Comparison of ENCODE assay signal across 17 mouse cellular contexts in genomic region chr17:28507496-28507895, GRCm38 (mm10). TPM values are rescaled to one million over a fixed set of nuclear protein-coding genes. Genes with fewer than 3 reads are reported as not detected.
A peak's percentile ranks its signal among the peaks of the same experiment; 100 is the strongest.
DNase-seq lines count a peak whose midpoint lies in the region; ATAC-seq and TF ChIP-seq lines count a peak whose summit lies in the region.
"Had no signal": no experiment of that assay in that cellular context is flagged by ENCODE, and none has a peak within 500 bp of the region (broad histone marks: within the 10 kb centered on the region; RNA-seq: fewer than 3 reads in every experiment).

No protein-coding gene starts in this region.

- H3K4me2 ChIP-seq in kidney, embryonic 14.5 days (replicated peaks; ENCODE audit: low read depth, low read length): no peak overlapping the region
- H3K4me2 ChIP-seq in limb, embryonic 12.5 days: no peak overlapping the region
- H3K4me2 ChIP-seq: embryonic facial prominence, embryonic 15.5 days had no signal

- 25% methylated on average over 4 of the region's 5 CpGs for WGBS in kidney, embryonic 14.5 days
- 29% methylated on average over 5 of the region's 5 CpGs for WGBS in limb, embryonic 12.5 days

- H3K9me3 ChIP-seq in kidney, embryonic 14.5 days (ENCODE audit: control insufficient read depth, low read length): no peaks in the 10 kb centered on the region
- no peaks in the 10 kb centered on the region for H3K9me3 ChIP-seq in E14TG2a.4 (ENCODE audit: low read length)
- no peaks in the 10 kb centered on the region for H3K9me3 ChIP-seq in limb, embryonic 12.5 days
- H3K9me3 ChIP-seq: embryonic facial prominence, embryonic 15.5 days had no signal

- DNase-seq in adrenal gland, postnatal 14 days: peak; percentile 43
- no peak for DNase-seq in adrenal gland, adult 8-10 months
- no peak for DNase-seq in kidney, adult 9 months
- DNase-seq in left cerebral cortex, postnatal 25 days (ENCODE audit: low spot score in 2 of 2): no peak
- DNase-seq: B cell, adult 2 months; cerebellum, adult 9-11 months; kidney, adult 2 months had no signal

- no peak overlapping the region for H3K4me3 ChIP-seq in kidney, embryonic 14.5 days (ENCODE audit: low read length)
- H3K4me3 ChIP-seq in E14TG2a.4 (replicated peaks; ENCODE audit: low read length): peak overlapping the region; percentile 57
- no peak overlapping the region for H3K4me3 ChIP-seq in limb, embryonic 12.5 days (replicated peaks)
- H3K4me3 ChIP-seq: embryonic facial prominence, embryonic 15.5 days had no signal

- H3K27ac ChIP-seq in kidney, embryonic 14.5 days (ENCODE audit: low read depth, low read length): peak overlapping the region; percentile 65
- peak overlapping the region; percentile 3; the same call in 1 of the 2 replicates for H3K27ac ChIP-seq in limb, embryonic 12.5 days
- H3K27ac ChIP-seq: embryonic facial prominence, embryonic 15.5 days; liver, embryonic 14.5 days had no signal

- no peaks in the 10 kb centered on the region for H3K36me3 ChIP-seq in kidney, embryonic 14.5 days (ENCODE audit: control insufficient read depth, insufficient read depth, low read length)
- H3K36me3 ChIP-seq in E14TG2a.4 (ENCODE audit: insufficient read depth, low read length): no peaks in the 10 kb centered on the region
- no peaks in the 10 kb centered on the region for H3K36me3 ChIP-seq in limb, embryonic 12.5 days
- H3K36me3 ChIP-seq: embryonic facial prominence, embryonic 15.5 days had no signal

- TF ChIP-seq CTCF in E14TG2a.4 (conservative IDR thresholded peaks at IDR 0.05; ENCODE audit: low read length): no peak

- no peak overlapping the region for H3K9ac ChIP-seq in kidney, embryonic 14.5 days (ENCODE audit: low read depth, low read length)
- 0 out of 2 replicates have a peak overlapping the region, but pooled peaks have one; percentile 14 for H3K9ac ChIP-seq in limb, embryonic 12.5 days (replicated peaks)
- H3K9ac ChIP-seq: embryonic facial prominence, embryonic 15.5 days; liver, embryonic 14.5 days had no signal

- intact Hi-C loops in left cerebral cortex, postnatal 25 days (cut with DNase I): no loop called here

- H3K27me3 ChIP-seq in kidney, embryonic 14.5 days (ENCODE audit: control insufficient read depth, insufficient read depth, low read length): no peaks in the 10 kb centered on the region
- peaks cover 3% of the 10 kb centered on the region; the same call in 1 of the 2 replicates for H3K27me3 ChIP-seq in E14TG2a.4 (ENCODE audit: insufficient read depth, low read length)
- peaks cover 12% of the 10 kb centered on the region; the same call in 1 of the 2 replicates for H3K27me3 ChIP-seq in limb, embryonic 12.5 days
- H3K27me3 ChIP-seq: embryonic facial prominence, embryonic 15.5 days had no signal

- peaks cover 28% of the 10 kb centered on the region for H3K4me1 ChIP-seq in kidney, embryonic 14.5 days (ENCODE audit: control insufficient read depth, insufficient read depth, low read length)
- peaks cover 84% of the 10 kb centered on the region for H3K4me1 ChIP-seq in E14TG2a.4 (replicated peaks; ENCODE audit: low read depth, low read length)
- H3K4me1 ChIP-seq in limb, embryonic 12.5 days (replicated peaks): peaks cover 31% of the 10 kb centered on the region

- no peak for ATAC-seq in kidney, embryonic 14.5 days (ENCODE audit: low FRiP score, low TSS enrichment)
- ATAC-seq in limb, embryonic 12.5 days (ENCODE audit: insufficient number of reproducible peaks, insufficient read depth, low FRiP score, low TSS enrichment, low read depth): no peak
- ATAC-seq in activated CD4-positive, CD25-positive, alpha-beta regulatory T cell, adult 4 months: no peak

RNA-seq across cellular contexts. Expression of gene Fkbp5, which starts 9.8 kb away (rescaled TPM):
- 73.0 and 118 TPM in 2 replicates for total RNA-seq in adrenal gland, postnatal 14 days (2021)
- total RNA-seq in adrenal gland, adult 8-10 months (2022): 100 to 1,000 TPM in 2 of 4 experiments, 10 to 100 TPM in 2; 77.9 to 150 (median 98.7) TPM
- 10.0 and 14.0 TPM in 2 replicates for polyA plus RNA-seq in kidney, embryonic 14.5 days (2014; fragmentation: Nextera tagmentation; extraction: Ambion mirVana)
- 36.2 and 42.4 TPM in 2 replicates for polyA plus RNA-seq in limb, embryonic 12.5 days (2016; fragmentation: Nextera tagmentation; extraction: Ambion mirVana)
- 10 to 100 TPM; 17.9 to 24.0 TPM for polyA plus RNA-seq in activated CD4-positive, CD25-positive, alpha-beta regulatory T cell, adult 4 months (2017; shearing (Covaris generic))
- total RNA-seq in left cerebral cortex, postnatal 25 days (2021): 10 to 100 TPM; 46.4 to 53.2 TPM

RNA-seq across cellular contexts. Expression of gene Armc12, which starts 23.1 kb away (rescaled TPM):
- not detected in 2 replicates for total RNA-seq in adrenal gland, postnatal 14 days (2021)
- not detected for total RNA-seq in adrenal gland, adult 8-10 months (2022)
- polyA plus RNA-seq in kidney, embryonic 14.5 days (2014; fragmentation: Nextera tagmentation; extraction: Ambion mirVana): not detected in 2 replicates
- polyA plus RNA-seq in limb, embryonic 12.5 days (2016; fragmentation: Nextera tagmentation; extraction: Ambion mirVana): not detected in 2 replicates
- not detected for polyA plus RNA-seq in activated CD4-positive, CD25-positive, alpha-beta regulatory T cell, adult 4 months (2017; shearing (Covaris generic))
- total RNA-seq in left cerebral cortex, postnatal 25 days (2021): not detected
- total RNA-seq: granulocyte monocyte progenitor cell, adult 5-6 weeks; layer of hippocampus, postnatal 25 days; megakaryocyte-erythroid progenitor cell, adult 5-6 weeks had no signal
- polyA plus RNA-seq: embryonic facial prominence, embryonic 15.5 days; kidney, adult 2 months had no signal

RNA-seq across cellular contexts. Expression of gene Clpsl2, which starts 41.7 kb away (rescaled TPM):
- total RNA-seq in adrenal gland, postnatal 14 days (2021): not detected in 2 replicates
- total RNA-seq in adrenal gland, adult 8-10 months (2022): not detected
- polyA plus RNA-seq in kidney, embryonic 14.5 days (2014; fragmentation: Nextera tagmentation; extraction: Ambion mirVana): not detected in 2 replicates
- polyA plus RNA-seq in limb, embryonic 12.5 days (2016; fragmentation: Nextera tagmentation; extraction: Ambion mirVana): not detected in 2 replicates
- not detected for polyA plus RNA-seq in activated CD4-positive, CD25-positive, alpha-beta regulatory T cell, adult 4 months (2017; shearing (Covaris generic))
- not detected for total RNA-seq in left cerebral cortex, postnatal 25 days (2021)
- total RNA-seq: granulocyte monocyte progenitor cell, adult 5-6 weeks; layer of hippocampus, postnatal 25 days; megakaryocyte-erythroid progenitor cell, adult 5-6 weeks had no signal
- polyA plus RNA-seq: embryonic facial prominence, embryonic 15.5 days; kidney, adult 2 months; liver, embryonic 14.5 days had no signal

RNA-seq across cellular contexts. Expression of gene Clps, which starts 53.1 kb away (rescaled TPM):
- total RNA-seq in adrenal gland, postnatal 14 days (2021): not detected in 2 replicates
- not detected for total RNA-seq in adrenal gland, adult 8-10 months (2022)
- not detected in 2 replicates for polyA plus RNA-seq in kidney, embryonic 14.5 days (2014; fragmentation: Nextera tagmentation; extraction: Ambion mirVana)
- polyA plus RNA-seq in limb, embryonic 12.5 days (2016; fragmentation: Nextera tagmentation; extraction: Ambion mirVana): not detected in 2 replicates
- not detected for polyA plus RNA-seq in activated CD4-positive, CD25-positive, alpha-beta regulatory T cell, adult 4 months (2017; shearing (Covaris generic))
- not detected for total RNA-seq in left cerebral cortex, postnatal 25 days (2021)
- total RNA-seq: granulocyte monocyte progenitor cell, adult 5-6 weeks; layer of hippocampus, postnatal 25 days; megakaryocyte-erythroid progenitor cell, adult 5-6 weeks had no signal
- polyA plus RNA-seq: brain, embryonic 14.5 days; embryonic facial prominence, embryonic 15.5 days had no signal
